Mouse (Mus musculus): ENCODE data around the gene Rpl4. TPM values are rescaled to one million over a fixed set of nuclear protein-coding genes. Genes with fewer than 3 reads are reported as not detected.
"Not testable (repeated sequence)": the region's sequence is repeated elsewhere in the genome, so short reads cannot be mapped to it uniquely, and the experiment has no call there.

Gene Rpl4
- total RNA-seq (2021): 100 to 1,000 TPM; 561 to 565 TPM

DNA sequence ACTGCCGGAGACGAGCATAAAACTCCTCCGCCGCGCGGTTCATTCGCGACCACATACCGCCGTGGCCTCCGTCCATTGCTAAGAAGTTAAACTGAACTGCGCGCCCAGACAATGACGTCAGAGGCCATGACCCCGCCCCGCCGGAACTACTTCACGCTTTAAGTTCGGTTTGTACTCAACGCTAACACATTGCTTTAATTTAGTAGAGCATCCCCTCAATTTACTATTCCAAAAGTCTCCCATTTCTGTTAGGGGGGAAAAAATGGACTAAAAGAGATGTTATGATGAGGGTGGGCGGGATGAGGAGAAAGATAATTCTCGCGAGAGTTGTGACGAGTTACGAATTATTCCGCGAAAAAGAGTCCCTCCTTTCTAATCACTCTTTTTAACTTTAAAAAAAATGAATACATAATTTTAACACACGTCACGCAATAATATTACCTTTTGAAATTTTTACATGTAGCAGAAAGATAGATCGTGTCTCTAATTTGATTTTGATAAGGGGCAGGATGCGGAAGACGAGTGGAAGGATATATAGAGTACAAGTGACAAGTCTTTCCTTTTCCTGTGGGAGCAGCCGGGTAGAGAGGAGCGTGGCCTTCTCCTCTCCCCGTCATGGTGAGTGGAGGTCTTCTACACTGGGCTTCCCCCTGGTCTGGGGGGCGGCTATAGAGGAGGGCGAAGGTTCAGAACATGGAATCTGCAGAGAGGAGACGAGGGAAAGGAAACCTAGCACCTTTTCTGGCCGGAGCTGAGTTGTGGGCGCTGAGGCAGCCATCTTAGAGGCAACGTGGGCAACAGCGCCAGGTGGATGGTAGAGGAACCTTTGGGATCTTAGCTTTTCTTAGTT lies at the start of gene Rpl4, which contains the start of gene Zwilch:
Rpl4 (plus strand) TSS at position 560 of the 850 bp plus-strand sequence.
Zwilch (minus strand) TSS at position 289 of the 850 bp plus-strand sequence.
- peak; percentile 77 to 78 for DNase-seq

DNA sequence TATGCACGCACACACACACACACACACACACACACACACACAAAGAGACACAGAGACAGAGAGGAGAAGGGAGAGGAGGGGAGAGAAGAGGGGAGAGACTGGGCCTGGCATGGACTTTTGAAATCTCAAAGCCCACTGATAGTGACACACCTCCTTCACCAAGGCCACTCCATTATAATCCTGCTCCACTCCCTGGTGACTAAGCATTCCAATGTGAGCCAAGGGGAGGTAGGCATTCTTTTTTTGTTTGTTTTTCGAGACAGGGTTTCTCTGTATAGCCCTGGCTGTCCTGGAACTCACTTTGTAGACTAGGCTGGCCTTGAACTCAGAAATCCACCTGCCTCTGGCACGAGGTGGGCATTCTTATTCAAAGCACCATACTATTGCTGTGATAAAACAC lies 48.3 kb upstream of the Rpl4 start:
- DNase-seq: not testable (repeated sequence)

DNA sequence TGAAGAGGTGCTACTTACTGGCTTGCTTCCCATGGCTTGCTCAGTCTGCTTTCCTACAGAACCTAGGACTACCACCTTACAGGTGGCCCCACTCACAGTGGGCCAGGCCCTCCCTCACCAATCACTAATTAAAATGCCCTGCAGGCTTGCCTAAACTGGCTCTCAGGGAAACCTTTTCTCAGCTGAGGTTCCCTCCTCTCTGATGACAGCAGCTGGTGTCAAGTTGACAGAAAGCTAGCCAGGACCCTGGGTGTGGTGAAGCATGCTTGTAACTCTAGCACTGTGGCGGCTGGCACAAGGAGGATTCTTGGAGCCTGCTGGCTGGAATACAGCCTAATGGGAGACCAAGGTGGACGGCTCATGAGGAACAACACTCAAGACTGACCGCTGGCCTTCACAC lies 47.9 kb upstream of the Rpl4 start:
- no peak for DNase-seq

DNA sequence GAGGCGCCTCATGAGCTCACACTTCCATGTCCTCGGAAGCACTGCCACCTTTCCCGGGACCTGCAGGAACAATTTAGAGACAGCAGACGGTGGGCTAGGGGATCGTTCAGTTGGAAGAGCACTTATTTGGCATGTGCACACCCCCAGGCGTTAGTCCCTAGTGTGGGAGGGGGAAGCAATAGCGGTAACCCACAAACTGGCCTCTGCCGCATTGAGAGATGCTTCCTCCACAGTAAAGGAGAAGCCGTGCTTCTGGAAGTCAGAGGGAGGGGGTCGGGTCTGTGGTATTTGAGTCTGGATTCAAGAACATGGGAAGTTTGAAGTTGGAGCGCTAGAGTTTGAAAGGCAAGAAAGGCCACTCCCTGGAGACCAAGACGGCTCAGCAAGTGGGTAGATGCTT lies 47.1 kb upstream of the Rpl4 start:
- no peak for DNase-seq

DNA sequence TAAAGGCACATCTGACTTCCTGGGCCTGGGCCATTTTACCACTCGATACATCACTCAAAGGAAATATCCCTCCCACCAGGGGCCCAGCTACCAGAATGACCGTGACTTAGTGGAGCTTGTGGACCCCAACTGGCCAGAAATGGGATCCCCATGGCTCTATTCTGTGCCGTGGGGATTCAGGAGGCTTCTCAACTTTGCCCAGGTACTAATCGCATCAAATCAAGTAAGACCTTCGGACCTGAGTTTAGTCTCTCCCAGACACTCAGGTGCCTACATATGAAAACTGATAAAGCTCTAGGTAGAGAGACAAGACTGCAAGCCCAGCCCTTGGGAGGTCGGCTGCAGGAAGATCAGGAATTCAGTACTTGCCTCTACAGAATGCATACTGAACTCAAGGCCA lies 41.6 kb upstream of the Rpl4 start:
- DNase-seq: no peak

DNA sequence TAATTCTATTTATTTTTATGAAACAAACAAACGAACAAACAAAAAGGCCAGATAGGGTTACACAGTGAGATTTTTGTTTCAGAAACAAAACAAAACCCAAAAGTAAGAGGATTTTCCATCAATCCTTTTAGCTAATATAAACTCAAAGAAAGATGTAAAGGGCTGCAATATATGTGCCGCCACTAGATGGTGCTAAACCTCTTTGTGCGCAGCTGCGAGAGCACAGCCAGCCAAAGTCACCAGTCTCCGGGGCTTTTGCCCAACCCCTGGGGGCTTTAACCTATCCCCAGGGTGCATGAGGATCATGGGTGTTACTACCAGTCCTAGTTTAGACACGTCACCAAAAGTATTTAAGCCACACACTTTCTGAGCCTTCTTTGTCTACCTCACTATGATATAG lies 34.3 kb upstream of the Rpl4 start:
- peak; percentile 25 to 35 for DNase-seq

DNA sequence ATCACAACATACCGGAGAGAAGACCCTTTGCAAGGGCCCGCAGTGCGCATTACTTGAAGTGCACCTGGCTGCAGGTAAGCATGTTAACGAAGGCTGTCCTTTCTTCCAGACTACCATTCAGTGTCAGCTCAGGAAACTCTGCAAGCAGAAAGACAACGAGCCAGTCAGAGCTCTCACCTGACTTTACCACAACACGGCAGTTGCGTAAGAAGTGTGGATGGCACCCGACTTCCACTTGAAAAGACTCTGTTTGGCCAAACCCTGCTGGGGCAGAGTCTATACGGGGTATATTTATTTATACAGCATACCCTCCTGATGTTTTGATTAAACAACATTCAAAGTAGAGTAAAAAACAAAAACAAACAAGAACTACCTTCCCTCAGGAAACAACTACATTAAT lies 33.3 kb upstream of the Rpl4 start:
- no peak for DNase-seq

DNA sequence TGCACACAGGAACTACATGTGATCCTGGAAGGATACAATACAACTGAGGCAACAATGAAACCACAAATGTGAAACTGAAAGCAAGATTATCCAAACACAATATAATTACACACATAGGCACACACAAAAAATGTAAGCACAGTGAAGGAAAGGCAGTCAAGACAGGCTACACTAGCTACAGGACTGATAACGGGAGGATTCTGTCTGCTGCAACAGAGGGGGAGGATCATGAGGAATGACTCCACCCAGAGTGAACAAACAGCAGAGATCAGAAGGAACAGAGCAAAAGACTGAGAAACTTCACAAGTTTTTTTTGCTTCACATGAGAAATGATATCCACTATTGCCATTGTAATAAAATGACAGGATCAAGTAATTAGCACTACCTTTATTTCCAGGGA lies 16.5 kb upstream of the Rpl4 start:
- DNase-seq: no peak

DNA sequence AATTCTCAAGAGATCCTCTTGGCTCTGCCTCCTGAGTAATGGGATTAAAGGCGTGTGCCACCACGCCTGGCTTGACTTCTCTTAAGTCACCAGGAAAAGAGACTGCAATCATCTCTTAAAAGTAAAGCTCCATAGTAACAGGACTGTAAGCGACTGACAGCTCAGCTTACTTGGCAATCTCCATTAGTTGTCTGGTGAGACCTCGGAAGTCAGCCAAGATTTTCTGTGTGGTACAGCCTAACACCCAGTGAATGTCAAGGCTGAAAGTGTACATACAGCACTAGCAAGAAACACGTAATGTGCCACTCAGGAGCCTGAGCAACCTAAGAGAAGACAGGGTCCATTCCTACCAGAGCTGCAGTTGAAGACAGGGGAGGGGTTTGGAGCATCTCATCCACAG lies 12.7 kb upstream of the Rpl4 start:
- no peak for DNase-seq

DNA sequence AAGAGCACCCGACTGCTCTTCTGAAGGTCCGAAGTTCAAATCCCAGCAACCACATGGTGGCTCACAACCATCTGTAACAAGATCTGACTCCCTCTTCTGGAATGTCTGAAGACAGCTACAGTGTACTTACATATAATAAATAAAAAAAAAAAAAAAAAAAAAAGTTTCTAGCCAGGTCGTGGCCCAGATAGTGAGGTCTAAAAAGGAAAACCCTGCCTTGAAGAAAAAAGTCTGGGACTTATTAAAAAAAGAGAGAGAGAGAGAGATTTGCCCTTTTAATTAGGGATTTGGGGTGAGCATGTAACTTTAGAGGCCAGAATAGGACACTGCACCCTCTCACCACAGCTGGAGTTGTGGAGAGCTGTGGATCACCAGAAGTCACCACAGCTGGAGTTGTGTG lies 3.2 kb upstream of the Rpl4 start:
- not testable (repeated sequence) for DNase-seq

DNA sequence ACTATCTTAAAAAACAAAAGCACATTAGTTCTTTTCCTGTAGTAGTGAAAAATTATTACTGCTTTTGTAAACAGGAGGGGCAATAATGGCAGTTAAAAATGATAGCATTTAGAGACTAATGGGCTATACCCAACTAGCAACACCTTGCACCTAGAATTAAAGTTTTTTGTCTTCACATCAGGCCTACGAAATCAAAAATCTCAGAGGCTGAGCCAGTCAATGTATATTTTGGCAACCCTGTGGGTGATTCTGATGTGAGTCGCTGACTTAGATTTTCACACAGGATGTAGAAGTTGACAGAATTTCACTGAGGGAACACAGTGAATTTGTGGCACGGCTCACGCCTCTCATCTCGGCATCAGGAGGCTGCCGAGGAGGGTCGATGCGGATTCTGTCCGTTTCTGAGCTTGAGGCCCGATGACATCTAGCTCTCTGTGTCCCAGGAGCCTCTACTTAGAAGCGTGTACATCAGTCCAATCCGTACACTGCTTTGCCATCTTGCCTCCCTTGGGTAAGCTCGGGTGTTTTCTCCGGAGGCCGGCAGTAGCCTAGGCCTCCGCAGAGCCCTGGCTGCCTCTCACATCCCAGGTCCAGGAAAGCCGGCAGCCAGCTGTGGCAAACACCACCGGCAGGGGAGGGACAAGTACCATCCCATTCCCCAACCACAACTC lies 895 bp upstream of the Rpl4 start:
- DNase-seq: no peak

DNA sequence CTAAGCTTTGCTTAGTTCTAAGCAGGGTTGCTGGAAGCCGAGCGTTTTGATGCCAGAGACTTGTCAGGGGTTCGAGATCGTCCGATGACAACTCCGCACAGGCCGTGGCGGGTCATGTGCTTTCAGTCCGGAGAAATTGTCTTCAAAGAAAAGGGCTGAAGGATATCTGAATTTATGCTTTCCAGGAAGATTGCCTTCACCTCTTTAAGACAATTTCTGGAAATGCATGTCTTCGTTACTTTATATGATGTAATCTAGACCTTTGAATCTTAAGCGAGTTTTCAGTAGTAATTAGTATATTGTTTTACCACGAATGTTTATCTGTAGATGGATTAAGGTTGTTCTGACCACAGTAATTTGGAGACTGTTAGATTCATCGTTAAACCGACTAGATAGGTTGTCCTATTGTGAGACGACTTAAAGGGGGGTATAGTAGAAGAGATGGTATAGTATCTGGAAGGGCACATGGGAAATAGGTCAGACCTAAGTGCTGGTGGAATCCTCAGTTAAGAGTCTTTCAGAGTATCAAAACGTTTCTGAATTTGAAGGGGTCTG lies 568 bp downstream of the Rpl4 start:
- no peak for DNase-seq

DNA sequence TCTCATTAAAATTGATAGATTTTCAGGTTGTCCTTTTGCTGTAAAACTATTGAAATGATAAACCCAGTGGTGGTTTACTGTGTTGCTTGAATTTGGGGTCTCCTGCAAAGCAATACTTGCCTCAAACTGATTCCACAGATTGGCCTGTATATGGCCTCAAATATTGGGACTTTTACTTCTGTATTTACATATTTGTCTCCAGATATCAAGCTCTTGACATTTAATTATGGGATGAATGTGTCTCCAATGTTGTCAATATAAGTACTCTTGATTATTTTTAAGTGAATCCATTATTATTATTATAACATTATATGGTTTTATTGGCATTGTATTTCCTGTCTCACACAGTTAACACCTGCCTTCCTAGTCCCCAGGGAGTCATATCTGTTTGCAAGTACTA lies 1.2 kb downstream of the Rpl4 start:
- DNase-seq: no peak

DNA sequence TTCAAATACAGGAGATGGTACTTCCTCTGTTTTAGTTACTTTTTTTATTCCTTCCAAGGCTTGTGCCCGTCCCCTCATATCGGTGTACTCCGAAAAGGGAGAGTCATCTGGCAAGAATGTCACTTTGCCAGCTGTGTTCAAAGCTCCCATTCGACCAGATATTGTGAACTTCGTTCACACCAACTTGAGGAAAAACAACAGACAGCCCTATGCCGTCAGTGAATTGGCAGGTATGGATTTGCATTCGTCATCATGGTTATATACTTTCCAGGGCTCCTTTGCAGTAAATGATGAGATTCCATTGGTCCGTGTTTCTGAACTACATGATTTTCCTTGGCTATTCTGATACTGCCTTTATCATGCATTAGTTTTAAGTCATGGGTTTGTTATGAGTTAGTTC lies 1.6 kb downstream of the Rpl4 start:
- DNase-seq: no peak

DNA sequence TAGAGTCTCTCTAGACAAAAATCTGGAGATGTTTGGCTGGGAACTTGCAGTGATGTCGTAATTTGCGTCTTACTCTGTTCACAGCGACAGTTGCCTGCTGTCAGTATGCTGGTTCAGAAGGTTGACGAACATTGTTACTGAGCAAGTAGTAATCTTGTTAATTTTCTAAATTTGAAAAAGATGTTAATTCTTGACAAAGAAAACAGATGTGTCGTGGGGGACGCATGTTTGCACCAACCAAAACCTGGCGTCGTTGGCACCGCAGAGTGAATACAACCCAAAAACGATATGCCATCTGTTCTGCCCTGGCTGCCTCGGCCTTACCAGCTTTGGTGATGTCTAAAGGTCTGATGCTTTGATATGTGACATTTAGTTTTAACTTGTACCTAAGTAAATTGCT lies 2.2 kb downstream of the Rpl4 start:
- peak; percentile 29 to 44 for DNase-seq

DNA sequence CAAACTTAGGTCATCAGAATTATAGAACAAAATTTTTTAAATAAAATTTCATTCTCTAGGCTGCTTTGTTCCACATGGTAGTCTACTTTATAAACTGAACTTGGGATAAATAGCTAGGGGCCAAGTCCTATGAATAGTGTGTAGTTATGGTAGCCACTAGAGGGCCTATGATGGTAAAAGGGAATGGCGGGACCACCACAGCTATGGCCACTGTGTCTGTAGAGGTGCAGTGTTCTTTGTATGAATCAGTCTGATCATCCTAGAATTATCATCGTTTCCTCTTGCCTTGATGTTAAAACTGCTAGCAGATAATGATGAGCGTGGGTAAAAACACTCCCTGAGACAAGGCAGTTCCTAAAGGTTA lies 5.4 kb downstream of the Rpl4 start:
- no peak for DNase-seq

DNA sequence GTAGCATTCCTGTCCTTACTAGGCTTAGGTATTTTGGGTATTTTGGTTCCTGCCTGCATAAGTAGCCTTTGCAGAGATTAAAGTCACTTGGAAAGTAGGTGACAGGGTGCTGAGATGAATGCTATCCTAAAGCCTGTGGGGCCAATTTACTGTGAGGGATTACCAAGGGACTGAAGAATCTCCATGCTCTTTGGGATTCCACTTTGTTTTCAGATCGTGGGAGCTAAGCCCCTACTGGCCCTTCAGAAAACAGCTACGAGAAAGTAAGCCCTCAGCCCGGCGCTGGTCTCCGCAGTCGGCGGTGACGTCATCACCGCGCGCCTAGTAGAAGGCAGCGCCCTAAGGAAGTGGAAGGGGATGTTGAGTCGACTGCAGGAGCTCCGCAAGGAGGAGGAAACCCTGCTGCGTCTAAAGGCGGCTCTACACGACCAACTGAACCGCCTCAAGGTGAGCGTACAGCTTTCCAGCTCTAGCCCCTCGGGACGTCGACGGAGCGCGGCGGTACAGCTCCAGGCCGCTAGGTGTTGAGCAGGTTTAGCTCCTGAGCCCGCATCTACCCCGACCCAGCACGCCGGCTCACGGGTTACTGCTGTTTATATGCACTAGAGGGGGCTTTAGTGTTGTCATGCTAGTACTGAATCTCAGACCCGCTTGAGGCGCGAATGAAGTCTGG lies 5.9 kb downstream of the Rpl4 start, which contains the start of gene Snapc5:
Snapc5 (plus strand) TSS at position 301 of the 673 bp plus-strand sequence.
- peak; percentile 88 to 89 for DNase-seq

DNA sequence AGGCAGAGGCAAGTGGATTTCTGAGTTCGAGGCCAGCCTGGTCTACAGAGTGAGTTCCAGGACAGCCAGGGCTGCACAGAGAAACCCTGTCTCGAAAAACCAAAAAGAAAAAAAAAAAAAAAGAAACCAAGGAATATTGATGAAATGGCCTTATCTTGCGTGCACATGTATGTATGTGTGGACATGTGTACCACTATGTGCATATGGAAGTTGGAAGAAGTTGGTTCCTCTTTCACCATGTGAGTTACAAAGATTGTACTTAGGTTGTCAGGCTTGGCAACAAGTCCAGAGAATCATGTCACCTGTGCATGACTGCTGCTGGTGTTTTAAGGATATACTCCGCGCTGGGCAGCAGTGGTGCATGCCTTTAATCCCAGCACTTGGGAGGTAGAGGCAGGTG lies 10.1 kb downstream of the Rpl4 start:
- not testable (repeated sequence) for DNase-seq

DNA sequence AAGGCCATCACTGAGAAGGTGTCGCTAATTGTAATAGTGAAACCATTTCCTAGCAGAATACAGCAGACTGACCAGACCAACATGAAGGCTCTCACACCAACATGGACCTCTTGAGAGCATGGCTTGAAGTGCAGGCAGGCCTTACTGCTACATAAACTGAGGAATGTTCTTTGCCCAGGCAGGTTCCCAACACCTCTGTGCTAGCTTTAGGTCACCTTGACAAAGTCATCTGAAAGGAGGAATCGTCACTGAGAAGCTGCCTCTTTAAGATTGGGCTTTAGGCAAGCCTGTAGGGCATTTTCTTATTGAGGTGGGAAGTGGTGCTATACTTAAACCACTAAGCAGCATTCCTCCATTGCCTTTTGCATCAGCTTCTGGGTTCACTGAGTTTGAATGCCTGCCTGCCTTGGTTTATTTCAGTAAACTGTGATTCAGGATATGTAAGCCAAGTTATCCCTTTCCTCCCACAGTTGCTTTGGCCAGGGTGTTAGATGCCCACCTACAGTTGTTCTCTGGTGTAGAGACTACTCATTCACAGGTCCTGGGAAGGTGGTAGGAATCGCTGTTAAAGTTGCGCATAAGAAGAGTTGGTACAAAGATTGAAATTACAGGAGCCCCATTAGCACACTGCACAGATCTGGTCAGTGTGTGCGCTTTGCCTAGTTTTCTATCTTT lies 11.1 kb downstream of the Rpl4 start:
- no peak for DNase-seq

DNA sequence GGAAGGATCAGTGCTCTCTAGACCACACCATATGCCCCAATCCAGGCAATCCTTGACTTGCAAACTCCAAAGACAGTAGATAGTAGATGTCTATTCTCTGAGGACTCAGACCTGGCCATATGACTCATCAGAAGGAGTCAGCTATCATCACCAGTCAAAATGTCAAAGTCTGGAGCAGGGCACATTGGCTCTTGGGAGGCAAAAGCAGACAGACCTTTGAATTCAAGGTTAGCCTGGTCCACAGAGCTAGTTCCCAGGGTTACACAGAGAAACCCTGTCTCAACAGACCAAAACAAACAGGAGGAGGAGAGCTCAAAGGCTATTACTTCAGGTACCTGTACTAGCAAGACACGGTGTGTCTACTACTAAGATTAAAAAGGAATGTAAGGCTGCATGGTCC lies 20.7 kb downstream of the Rpl4 start:
- no peak for DNase-seq

DNA sequence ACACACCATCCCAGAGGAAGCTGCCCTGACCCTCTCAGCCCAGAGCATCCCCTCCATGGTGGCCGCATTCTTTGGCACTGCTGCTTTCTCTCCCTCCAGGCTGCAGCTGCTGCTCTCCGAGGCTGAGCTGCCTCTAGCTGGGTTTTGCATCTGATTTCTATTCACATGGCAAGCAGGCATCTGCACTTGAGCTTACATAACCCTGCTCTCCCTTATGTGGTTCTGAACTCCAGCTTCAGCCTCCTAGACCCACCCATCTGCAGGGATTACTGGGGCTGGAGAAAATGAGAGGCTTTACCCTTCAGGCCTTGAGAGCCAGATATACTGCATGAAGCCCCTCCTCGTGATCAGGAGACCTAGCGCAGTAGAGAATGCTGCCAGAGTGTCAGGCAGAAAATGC lies 22.4 kb downstream of the Rpl4 start:
- peak; percentile 59 to 69 for DNase-seq

DNA sequence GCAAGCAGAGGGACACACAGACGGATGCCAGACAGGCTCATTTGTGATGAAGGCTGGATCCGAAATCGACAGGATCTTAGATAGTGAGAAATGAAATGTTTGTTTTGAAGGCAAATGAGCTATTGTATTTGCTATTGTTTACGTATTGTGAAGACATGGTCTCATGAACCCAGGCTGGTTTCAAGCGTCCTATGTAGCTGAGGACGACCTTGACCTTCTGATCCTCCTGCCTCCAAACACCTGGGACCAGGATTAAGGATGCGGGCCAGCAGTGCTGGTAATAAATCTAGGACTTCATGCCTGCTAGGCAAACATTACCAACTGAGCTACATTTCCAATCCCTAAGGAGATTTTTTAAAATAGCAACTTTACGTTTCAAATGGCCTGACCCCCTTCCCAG lies 24.3 kb downstream of the Rpl4 start:
- DNase-seq: no peak

Measured in layer of hippocampus, postnatal 36 days (tissue).